Mouse (Mus musculus) neural tube, embryonic 15.5 days (tissue): Measurements from ENCODE around the gene Sycn. TPM values are rescaled to one million over a fixed set of nuclear protein-coding genes. Genes with fewer than 3 reads are reported as not detected.

ENCODE experiments used
- microRNA-seq: library from miRNA; unstranded; fragments of <30 nt; microRNA quantifications from one replicate; pipeline ENCODE4, GENCODE M21; 2017
- polyA plus RNA-seq: library from polyadenylated mRNA; unstranded; fragments of >200 nt; fragmentation: Nextera tagmentation; extraction: Ambion mirVana; gene quantifications from 2 replicates; pipeline ENCODE4 v1.2.1, GENCODE M21; 2015

The Sycn gene
- polyA plus RNA-seq, 1 experiment from 2014 or later, result not detected

Small RNA genes lying within 50 kb of the gene (microRNA-seq; reads per million reads assigned to microRNA genes)
- not detected for gene Mir7049

Other genes starting within 250 kb of the Sycn start
- 1.8 and 2.4 TPM in 2 replicates for gene Selenov, start 249.7 kb upstream of the Sycn start, polyA plus RNA-seq
- gene Dll3, start 238.6 kb upstream of the Sycn start, polyA plus RNA-seq, result 18.6 and 19.8 TPM in 2 replicates
- gene Timm50, start 228.8 kb upstream of the Sycn start, polyA plus RNA-seq, result 125 and 136 TPM in 2 replicates
- 92.8 and 101 TPM in 2 replicates for gene Supt5, start 202.1 kb upstream of the Sycn start, polyA plus RNA-seq
- 467 and 619 TPM in 2 replicates for gene Rps16, start 190.2 kb upstream of the Sycn start, polyA plus RNA-seq
- gene Plekhg2, start 168.3 kb upstream of the Sycn start, polyA plus RNA-seq, result 21.4 and 26.5 TPM in 2 replicates
- gene Zfp36, start 160.6 kb upstream of the Sycn start, polyA plus RNA-seq, result 4.2 and 7.5 TPM in 2 replicates
- 48.4 and 50.0 TPM in 2 replicates for gene Med29, start 148.2 kb upstream of the Sycn start, polyA plus RNA-seq
- 89.3 and 96.0 TPM in 2 replicates for gene Paf1, start 147.9 kb upstream of the Sycn start, polyA plus RNA-seq
- 5.3 and 33.8 TPM in 2 replicates for gene Gmfg, start 103.4 kb upstream of the Sycn start, polyA plus RNA-seq
- gene Lrfn1, start 88.9 kb upstream of the Sycn start, polyA plus RNA-seq, result 16.0 and 18.7 TPM in 2 replicates
- gene Ifnl2, start 30.4 kb upstream of the Sycn start, polyA plus RNA-seq, result not detected in 2 replicates
- gene Ifnl3, start 18.0 kb upstream of the Sycn start, polyA plus RNA-seq, result not detected in 2 replicates
- gene Nccrp1, start 6.4 kb downstream of the Sycn start, polyA plus RNA-seq, result 0.31 and 0.36 TPM in 2 replicates
- gene Samd4b, start 57.3 kb downstream of the Sycn start, polyA plus RNA-seq, result 20.3 and 22.8 TPM in 2 replicates
- gene Pak4, start 57.3 kb downstream of the Sycn start, polyA plus RNA-seq, result 16.0 and 23.1 TPM in 2 replicates
- 0.09 and 0.10 TPM in 2 replicates for gene Acp7, start 90.4 kb downstream of the Sycn start, polyA plus RNA-seq
- gene Fbxo27, start 152.0 kb downstream of the Sycn start, polyA plus RNA-seq, result 10.2 and 10.5 TPM in 2 replicates
- 5.4 and 6.3 TPM in 2 replicates for gene Fbxo17, start 175.9 kb downstream of the Sycn start, polyA plus RNA-seq
- 116 and 124 TPM in 2 replicates for gene Mrps12, start 200.9 kb downstream of the Sycn start, polyA plus RNA-seq
- gene Sars2, start 201.1 kb downstream of the Sycn start, polyA plus RNA-seq, result 19.7 and 23.3 TPM in 2 replicates
- gene Ccer2, start 215.3 kb downstream of the Sycn start, polyA plus RNA-seq, result 0.78 and 0.88 TPM in 2 replicates
- 106 and 114 TPM in 2 replicates for gene Sirt2, start 225.8 kb downstream of the Sycn start, polyA plus RNA-seq
- gene Nfkbib, start 226.6 kb downstream of the Sycn start, polyA plus RNA-seq, result 75.9 and 77.6 TPM in 2 replicates
- 2.9 and 7.0 TPM in 2 replicates for gene Rinl, start 248.1 kb downstream of the Sycn start, polyA plus RNA-seq